Mouse (Mus musculus) adrenal gland, adult 18-20 months (tissue): ENCODE data around the gene Cntnap2. TPM values are rescaled to one million over a fixed set of nuclear protein-coding genes. Genes with fewer than 3 reads are reported as not detected.

Source experiments
- DNase-seq, 2 experiments: peaks; one replicate each; pipeline ENCODE4 v3.0.0; 2021 to 2022; ENCODE audit warnings: low spot score in 2 of 2
- total RNA-seq, 2 experiments: library from RNA; stranded (reverse); gene quantifications; 1 replicate in 1 of 2; 2 replicates in 1 of 2; pipeline ENCODE4 v1.2.3; 2021

Cntnap2 gene
- total RNA-seq, 2 experiments from 2014 or later: 1.5 to 2.0 TPM

DNA sequence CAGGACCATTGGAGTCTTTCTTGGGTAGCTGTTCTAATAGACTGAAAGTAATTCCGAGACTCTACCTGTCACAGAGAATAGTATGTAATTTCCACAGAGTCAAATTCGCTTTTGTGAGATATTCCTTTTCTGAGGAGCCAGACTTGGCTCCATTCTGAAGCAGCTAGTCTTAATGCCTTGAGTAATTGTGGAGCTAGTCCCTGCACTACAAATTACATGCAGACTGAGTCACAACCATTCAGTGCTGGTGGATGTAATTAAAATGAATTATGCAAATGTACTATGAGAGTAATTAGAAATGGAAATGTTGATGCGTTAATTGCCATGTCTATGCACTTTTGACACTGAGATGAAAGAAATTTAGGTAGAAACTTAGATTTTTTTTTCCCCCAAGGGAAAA lies 1553.7 kb downstream of the Cntnap2 start:
- no peak for DNase-seq

- DNase-seq: no peak
Measured at GRCm38 (mm10) chr6:46669018-46669417, 1609.9 kb downstream of the Cntnap2 start.

- DNase-seq: no peak
Measured at GRCm38 (mm10) chr6:46675081-46675480, 1615.9 kb downstream of the Cntnap2 start.

DNA sequence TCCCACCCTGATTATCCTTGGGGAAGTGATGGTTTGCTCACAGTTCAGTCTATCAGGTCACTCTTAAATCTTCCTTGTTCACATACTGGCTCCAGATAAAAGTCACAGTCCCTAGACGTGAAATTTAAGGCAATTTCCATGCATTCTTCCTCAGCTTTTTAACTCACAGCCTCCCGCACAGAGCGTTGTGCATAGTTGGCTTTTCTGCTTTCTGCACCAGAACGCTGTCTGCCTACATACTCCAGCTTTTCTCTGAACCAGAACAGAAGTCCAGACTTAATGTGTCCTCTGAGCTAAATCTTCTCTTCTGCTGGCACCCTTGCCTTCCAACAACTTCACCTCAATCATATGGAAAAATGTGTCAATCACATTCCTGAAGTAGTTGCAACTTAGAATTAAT lies 1616.5 kb downstream of the Cntnap2 start:
- no peak for DNase-seq

- DNase-seq: no peak
Measured at GRCm38 (mm10) chr6:46696187-46696586, 1637.0 kb downstream of the Cntnap2 start.

- DNase-seq: no peak
Measured at GRCm38 (mm10) chr6:46699343-46699742, 1640.2 kb downstream of the Cntnap2 start.

- no peak for DNase-seq
Measured at GRCm38 (mm10) chr6:46704293-46705170, 1645.4 kb downstream of the Cntnap2 start.

- DNase-seq: no peak
Measured at GRCm38 (mm10) chr6:46705926-46706325, 1646.8 kb downstream of the Cntnap2 start.

GRCm38 (mm10) chr6:46716576-46716975 lies 1657.4 kb downstream of the Cntnap2 start:
- DNase-seq: no peak

GRCm38 (mm10) chr6:46733794-46734193 lies 1674.6 kb downstream of the Cntnap2 start:
- no peak for DNase-seq

DNA sequence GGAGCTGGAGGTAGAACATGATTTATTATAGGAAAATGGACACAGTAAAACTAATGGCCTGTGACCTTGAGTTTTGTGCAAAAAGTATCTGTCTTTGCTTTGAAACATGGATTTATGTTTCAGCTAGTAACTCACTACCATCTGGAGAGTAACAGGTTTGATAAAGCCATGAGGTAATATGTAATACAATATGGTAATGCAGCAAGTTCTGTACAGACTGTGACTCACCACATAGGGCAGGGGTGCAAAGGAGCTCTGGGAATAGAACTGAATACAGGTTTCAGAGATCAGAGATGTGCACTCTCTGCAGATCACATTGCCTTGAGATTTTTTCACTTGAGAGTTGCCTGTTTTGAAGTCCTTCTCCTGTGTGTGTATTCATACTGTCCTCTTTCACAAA lies 1689.3 kb downstream of the Cntnap2 start:
- DNase-seq: no peak

DNA sequence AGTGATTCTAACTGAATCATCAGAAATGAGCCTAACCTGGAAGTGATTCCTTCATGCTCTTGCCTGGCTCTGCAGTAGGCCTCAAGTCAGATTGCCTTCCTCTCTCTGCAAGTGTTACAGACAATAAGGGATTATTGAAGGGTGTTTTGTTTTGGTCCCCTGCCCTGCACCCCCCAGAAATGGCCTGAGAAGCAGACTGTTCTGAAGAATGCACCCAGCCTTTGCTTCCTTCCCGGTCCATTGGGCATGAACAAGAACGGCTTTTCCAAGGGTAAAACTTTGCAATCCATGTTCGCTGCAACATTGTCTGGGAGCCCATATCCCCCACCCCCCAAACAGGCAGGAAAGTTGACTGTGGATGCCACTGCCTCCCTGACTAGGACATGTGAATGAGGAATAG lies 1704.3 kb downstream of the Cntnap2 start:
- no peak for DNase-seq

- DNase-seq: no peak
Measured at GRCm38 (mm10) chr6:46774529-46774928, 1715.4 kb downstream of the Cntnap2 start.

- DNase-seq: no peak
Measured at GRCm38 (mm10) chr6:46802264-46803110, 1743.3 kb downstream of the Cntnap2 start.

DNA sequence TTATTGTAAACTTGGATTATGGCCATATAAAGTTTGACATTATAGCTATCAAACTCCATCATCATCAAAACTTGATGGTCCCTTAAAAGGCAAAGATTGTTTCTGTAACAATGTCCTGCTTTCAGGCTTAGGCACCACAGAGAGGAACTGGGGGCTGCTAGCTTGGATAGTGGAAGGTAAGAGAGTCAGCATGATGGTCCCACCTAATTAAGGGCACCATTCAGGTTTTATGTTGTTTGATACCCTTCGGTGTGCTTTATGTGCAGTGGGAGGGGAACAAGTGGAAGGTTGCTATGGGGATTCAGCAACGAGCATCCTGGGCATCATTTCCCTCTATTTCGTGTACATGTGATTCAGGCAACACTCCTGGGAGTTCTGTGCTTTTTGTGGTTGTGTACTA lies 1797.5 kb downstream of the Cntnap2 start:
- no peak for DNase-seq

DNA sequence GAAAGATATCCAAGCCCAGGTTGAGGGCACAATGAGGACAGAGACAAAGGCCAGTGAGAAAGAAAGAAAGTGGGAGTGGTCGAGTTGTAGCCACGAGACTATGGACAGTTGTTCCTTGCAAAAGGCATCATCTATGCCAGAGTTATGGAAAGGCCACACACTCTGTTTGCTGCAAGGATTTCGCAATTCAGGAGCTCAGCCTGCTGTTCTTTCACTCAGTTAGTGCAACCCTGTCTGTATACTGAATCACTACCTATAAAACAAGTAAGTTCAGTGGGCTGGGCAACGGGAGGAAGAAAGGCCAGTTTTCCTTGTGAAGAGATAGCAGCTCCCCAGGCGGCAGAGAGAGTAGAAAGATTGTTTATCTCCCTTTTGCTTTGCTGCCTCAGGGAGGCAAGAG lies 1801.9 kb downstream of the Cntnap2 start:
- no peak for DNase-seq

DNA sequence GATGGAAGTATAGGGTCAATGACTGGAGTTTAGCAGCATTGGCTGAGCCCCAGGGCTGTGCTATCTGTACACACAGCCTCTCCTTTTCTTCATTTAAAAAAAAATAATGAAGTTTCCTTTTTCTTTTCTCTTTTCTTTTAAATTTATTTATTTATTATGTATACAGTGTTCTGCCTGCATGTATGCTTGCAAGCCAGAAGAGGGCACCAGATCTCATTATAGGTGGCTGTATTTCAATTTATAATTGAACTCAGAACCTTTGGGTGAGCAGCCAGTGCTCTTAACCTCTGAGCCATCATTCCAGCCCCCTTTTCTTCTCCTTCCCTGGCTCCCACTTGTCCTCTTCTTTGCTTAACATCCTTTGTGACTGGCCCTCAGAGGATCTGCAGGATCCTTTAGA lies 1807.2 kb downstream of the Cntnap2 start:
- DNase-seq: no peak

DNA sequence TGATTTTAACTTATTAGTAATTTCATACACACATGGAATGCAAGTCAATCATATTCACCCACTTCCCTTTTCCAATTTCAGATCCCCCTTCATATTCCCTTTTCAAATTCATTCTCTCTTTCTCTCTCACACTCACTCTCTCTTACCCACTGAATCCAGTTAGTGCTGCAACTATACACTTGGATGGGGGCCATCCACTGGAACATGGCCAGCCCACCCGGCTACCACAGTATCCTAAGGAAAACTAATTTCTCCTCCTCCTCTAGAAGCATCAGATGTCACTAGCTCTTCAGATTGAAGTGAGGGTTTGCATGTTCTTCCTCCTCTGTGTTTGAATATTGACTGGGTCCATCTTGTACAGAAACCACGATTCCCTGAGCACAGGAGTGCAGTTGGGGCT lies 1827.1 kb downstream of the Cntnap2 start:
- no peak for DNase-seq

DNA sequence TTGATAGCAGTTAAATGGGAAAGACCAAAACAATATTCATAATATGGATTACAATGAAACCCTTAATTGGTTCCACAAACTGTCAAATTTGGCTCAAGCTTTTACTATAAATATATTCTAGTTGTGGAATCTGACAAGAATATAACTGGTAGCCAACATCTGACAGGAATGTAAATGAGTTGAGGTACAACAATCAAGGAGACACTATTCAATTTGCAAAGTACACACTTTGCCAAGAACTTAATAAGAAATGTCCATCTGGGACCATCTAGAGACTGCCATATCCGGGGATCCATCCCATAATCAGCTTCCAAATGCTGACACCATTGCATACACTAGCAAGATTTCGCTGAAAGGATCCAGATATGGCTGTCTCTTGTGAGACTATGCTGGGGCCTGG lies 1850.0 kb downstream of the Cntnap2 start:
- DNase-seq: no peak

GRCm38 (mm10) chr6:46918701-46919274 lies 1859.6 kb downstream of the Cntnap2 start:
- DNase-seq: no peak

DNA sequence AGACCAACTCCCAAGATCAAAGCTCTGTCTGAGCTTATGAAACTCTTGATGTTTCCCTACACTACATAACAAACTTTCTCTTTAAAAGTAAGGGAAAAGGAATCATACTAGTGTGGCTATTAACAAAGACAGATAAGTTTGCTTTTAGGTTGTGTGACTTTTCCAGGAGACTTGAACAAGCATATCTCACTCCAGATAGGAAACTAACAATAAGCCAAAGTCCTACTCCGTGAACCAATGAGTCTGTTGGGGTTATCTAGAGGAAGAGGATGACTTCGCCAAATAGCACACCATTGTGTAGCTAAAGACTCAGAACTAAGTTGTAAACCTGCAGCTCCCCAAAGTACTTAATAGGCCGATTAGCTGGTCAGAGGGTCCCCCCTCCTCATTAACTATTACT lies 1860.8 kb downstream of the Cntnap2 start:
- DNase-seq: no peak

DNA sequence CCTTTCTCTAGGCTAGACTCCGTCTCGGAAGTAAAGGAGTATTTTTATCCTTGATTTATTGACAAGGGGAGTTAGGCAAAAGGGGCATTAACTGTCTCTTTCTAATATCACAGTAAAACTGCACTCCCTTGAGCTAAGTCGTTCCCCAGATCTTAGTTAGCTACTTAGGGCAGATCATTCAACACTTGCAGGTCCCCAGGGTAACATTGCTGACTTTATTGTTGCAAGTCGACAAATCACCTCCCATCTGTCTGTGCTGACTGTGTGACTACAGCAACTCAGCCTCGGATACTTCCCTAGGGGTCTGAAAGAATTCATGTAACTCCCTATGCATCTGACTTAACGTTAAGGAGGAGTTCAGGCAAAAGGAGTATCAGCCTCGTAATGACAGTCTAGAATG lies 1865.6 kb downstream of the Cntnap2 start:
- no peak for DNase-seq
